Mouse (Mus musculus) erythroid progenitor cell, adult 5-6 weeks (primary cell): ENCODE measurements at regions not wholly inside any gene's neighbourhood (a gene's known extent, or its start where the extent isn't known, plus 50 kb on each side); places are given as distances from the start of the nearest gene placed in this dataset.

Experiments
- ATAC-seq: replicated peaks from 2 replicates; pipeline ENCODE4 v1.8.0; 2016; ENCODE audit warnings: moderate number of reproducible peaks, mild to moderate bottlenecking, moderate TSS enrichment, inconsistent platforms; ENCODE audit not compliant: poor library complexity, low FRiP score, severe bottlenecking

DNA sequence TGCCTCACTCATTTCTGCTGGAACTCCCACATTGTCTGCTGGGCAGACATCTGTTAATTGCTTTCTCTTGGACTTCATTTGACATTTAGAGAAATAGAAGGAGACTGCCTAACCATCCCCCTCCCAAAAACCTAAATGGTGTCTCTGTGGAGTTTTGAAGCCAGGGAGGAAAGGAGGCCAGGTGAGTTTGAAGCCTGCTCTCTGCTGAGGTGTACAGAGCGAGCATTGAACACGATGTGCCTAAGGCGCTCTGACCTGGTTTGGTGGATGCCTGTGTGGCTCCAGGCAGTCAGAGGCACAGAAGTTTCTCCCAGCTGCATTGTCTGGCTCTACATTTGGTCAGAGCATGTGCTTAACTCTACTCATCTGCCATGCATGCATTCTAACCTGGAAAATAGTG lies 302.6 kb upstream of the Camk1g start:
- ATAC-seq, result no peak

DNA sequence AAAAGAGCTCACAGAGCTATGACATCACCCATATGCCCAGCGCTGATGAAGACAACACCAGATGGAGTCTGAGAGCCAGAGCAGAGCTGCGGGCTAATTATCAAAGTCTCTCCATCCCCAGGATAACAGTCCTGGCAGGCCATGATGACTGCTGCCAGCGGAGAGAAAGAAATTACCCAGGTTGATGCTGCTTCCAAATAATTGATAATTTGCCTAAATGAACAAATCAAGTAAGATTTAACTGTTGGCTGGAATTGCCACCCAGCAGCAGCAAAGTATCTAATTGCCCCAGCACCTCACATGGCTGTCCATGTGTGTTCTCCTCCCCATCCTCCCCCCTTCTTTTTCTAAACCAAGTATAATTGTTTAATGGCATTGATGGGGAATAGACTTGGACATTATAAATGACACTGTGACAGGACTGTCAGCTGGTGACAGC lies 301.7 kb upstream of the Camk1g start:
- ATAC-seq, result 0 out of 2 replicates have a peak, but pooled peaks have one; percentile 23

DNA sequence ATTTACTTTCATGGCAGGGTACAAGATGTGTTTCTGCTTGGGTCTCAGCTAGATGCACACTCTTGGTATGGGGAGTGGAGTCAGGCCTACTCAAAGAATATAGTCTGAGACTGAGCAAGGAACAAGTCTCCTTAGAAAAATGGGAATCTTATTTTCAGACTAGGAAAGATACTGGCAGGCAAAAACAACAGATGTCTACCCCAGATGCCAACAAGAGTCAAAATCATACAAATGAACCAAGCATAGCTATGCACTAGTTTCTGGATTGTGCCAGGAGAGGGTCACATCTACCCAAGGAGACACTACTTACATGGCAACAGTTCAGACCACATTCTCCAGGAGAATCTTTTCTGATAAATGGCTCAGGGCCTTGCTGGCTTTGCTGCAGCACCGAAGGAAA lies 300.9 kb upstream of the Camk1g start:
- ATAC-seq, result no peak

DNA sequence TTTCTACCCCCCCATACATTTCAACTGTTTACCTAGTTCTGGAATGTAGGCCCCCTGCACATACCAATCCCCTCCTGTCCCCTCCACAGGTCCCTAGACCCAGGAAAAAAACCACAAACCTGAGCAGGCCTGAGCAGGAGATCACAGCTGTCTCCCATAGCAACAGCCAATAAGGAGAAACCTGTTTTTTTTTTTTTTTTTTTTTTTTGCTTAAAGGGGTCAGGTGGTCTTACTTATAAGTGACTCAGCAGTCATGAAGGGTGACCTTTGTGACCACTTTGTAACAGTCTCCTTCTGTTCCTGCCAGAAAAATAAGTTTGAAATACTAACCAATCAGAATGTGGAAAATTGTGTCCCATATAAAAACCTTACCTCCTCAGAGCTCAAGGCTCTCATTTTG lies 299.9 kb upstream of the Camk1g start:
- no peak for ATAC-seq

DNA sequence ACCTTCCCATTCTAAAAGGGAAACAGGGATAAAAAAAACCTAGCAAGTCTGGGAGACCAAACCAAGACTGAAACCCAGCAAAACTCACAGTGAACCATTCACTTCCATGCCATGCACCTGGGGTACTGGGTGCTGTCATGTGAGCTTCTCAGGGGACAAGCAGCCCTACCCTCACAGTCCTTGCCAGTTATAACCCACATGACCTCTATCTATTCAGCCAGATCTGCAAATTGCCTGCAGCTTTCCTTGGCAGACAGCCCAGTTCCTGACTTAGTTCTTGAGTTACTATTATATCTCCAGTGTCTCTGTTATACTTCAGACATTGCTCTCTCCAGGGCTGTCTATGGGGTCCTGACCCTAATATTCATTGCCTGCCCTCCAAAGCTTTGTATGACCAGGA lies 298.7 kb upstream of the Camk1g start:
- peak; percentile 49 for ATAC-seq

DNA sequence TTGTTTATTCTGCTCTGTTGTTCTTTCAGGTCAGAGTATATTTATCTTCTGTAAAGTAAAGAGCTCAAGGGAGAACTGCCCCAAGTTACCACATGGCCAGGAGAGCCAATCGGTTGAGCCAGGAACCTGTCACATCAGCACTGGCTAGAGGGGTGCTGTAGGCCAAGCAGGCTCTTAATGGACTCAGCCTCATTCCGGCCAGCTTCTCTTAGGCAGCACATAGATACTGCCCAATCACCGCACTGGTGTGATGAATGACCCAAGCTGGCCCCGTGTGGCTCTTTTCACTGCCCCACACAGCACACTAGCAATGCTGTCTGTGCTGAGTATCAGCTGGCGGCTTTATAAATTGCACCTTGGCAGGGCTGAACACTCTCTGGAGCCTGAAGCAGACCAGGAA lies 295.8 kb upstream of the Camk1g start:
- no peak for ATAC-seq

DNA sequence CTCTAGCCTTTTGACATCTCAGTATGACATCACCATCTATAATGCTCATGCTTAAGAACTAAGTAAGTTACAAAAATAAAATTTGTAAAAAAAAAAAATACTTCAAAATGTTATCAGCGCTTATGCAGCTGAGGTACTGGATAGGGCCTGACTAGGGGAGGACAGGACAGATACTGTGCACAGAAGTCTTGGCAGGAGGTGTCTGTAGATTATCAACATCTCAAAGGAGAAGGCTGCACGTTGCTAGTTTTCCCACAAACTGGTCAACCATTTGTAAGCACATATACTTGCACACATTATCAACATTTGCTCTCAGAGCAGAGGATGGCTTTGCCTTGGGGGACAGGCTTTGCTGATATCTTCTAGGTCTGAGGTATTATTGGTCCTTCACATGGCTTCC lies 294.5 kb upstream of the Camk1g start:
- peak; percentile 70 for ATAC-seq

DNA sequence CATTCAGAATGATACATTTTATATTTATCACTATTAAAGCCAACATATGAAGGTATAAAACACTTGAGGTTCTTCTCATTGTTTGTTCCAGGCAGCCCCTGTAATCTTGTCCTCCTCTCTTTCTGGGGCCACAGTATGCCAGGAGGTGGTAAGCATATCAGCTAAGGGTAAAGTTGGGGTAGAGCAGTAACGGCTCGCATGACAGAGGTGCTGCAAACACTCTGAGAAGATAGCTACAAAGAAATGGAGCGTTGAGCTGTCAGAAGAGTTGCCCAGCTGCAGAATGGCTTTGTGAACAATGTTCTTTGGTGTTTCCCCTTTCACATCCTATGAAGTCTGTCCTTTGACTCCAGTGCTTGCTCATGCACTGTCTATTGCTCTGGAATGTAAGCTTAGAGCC lies 293.5 kb upstream of the Camk1g start:
- no peak for ATAC-seq

DNA sequence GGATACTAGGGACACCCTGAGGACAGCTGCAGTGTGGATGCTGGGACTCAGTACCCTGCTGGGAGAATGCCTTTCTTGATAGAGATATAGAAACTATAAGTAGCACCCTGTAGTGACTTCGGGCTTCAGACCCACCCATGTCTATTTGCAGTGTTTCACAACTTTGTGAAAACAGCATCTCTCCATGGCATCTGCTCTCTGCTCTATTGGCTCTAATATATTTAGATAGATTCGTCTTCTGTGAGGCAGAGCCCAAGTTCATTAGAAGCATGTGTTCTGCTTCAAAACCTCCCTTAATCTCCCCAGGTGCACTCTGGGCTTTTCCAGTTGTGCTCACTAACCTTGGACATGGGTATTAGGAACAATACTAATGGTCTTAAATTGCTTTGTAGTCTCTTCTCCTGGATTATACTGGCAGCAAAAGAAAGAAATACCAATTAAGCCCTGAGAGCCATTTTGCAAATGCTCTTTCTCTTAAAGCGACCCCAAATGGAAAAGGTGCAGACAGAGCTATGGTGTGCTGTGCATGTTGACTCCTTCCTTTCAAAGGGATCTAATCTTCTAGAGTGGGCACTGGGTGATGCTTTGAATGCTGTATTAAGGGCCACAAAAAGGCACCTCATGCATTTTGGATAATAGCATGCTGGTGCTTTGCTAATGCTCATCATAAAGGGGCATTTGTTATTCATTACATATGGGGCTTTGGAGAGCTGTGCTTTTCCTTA lies 292.2 kb upstream of the Camk1g start:
- no peak for ATAC-seq

DNA sequence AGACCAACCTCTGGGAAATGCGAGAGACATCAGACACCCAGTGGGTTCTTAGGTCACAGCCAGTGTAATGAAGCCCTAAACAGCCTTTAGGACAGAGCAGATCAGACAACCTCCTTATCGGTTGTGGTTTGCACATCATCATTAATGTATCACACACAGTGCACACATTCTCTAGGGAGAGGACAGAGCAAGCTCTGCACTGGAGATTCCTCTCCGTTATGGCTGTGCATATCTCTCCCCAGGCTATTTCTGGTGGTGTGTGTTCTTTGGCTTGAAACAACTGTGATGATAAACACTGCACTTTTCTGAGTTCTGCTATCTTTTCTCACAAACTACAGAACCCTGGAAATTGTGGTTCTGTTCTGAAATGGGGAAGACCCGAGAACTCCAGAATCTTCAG lies 291.3 kb upstream of the Camk1g start:
- ATAC-seq, result no peak

DNA sequence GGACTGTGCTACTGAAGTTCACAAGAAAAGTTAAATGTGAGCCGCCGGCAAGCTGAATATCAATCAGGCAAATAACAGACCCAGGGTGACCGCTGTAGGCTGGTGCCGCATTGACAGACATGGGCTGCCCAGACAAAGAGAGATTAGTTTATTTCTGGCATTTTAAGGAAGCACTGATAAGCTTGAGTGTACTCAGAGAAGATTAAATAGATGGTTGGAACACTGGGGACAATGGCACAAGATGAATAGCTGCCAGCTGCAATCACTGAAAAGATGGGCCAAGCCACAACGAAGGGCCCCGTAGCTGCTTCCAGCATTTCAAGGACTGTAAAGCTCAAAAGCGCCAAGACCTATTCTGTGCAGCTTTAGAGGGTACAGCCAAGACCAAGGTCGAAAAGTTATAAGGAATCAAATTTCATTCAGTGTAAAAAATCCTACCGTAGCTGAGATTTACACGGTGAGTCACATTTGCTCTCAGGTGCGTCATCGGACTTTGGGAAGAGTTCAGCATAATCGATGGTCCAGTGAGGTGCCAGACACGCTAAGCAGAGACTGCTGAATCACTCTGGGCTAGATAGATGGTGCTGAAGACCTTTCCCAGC lies 285.1 kb upstream of the Camk1g start:
- no peak for ATAC-seq

DNA sequence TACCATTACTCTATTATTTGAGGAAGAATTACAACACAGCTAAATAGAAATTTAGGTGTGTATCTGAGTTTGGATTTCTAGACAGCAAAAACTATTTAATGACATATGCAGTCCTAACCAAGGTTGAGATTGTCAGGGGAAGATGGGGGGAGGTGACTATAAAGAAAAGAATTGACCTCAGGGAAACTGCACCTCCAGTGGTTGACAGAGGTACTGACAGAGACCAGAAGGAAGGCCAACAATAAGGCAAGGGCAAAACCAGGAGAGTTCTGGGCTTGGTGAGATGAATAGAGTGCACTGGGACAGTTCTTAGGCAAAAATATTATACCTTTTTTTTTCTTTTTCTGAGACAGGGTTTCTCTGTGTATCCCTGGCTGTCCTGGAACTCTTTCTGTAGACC lies 280.2 kb upstream of the Camk1g start:
- peak; percentile 73; the same call in 1 of the 2 replicates for ATAC-seq

DNA sequence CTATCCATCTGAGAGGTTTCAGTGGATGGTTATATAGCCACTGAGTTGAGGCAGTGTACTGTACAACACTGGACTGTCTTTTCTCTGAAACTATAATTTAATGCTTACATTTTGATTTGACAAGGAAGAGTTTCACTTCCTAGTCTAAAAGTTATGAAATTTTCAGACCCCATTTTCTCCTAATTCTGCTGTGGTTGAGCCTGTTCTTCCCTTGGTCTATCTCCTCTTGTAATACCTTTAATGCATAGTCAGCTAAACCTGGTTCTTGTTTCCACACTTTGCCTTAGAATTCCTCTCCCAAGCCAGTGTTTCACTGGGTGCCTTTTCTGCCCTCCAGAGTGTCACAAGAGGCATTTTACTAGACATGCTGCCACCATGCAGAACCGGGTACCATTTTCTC lies 279.3 kb upstream of the Camk1g start:
- no peak for ATAC-seq

DNA sequence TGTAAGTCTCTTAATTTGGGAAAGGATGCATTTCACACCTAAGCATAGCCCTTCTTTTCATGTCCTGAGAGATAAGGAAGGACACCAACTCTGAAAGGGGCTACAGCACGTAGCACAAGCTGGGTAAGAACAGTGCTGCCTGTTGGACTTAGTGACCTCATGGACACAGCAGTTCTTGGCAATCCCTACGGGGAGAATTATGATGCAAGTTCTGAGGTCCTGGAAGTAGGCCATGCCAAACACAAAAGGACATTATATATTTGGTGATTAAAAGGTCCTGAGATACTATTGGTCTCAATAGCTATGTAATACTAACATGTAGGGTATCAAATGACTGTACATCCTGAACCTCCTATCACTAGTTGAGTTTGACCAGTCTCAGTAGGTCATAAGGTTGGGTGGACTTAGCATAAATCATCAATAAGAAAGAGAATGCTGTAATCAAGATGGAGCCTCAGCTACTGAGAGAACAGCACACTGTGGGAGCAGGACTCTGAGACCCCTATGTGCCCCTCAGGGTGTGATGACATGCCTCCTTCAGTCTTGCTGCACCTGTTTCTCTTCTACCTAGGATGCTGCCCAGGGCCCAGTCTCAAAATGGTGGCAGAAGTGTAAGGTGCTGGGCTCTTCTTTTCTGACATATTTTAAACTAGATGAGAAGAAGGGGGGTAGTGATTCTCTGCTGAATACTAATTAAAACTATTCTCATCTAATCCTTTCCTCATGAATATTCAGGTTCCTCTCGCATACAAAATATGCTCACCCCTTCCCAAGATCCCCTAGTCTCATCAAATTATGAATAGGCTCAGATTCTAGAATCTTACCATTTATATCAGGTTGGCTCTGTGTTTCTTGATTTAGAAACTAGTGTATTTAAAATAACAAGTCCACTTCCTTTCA lies 277.5 kb upstream of the Camk1g start:
- ATAC-seq, result no peak

DNA sequence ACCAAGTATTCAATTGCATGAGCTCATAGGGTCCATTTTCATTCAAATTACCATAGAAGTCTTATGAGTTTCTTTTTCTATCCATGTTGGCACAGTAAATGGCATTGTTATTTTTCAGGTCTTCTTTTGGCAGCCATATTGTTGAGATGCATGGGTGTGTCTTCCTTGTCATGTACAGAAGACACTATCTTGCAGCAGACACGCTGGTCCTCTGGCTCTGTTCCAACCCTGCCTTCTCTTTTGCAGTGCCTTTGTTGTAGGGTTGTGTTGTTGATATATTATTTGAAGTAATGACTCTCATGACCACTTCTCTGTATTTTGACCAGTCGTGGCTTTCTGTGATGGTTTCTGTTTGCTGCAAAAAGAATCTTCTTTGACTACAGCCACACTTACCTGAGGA lies 274.4 kb upstream of the Camk1g start:
- ATAC-seq, result peak; percentile 87

DNA sequence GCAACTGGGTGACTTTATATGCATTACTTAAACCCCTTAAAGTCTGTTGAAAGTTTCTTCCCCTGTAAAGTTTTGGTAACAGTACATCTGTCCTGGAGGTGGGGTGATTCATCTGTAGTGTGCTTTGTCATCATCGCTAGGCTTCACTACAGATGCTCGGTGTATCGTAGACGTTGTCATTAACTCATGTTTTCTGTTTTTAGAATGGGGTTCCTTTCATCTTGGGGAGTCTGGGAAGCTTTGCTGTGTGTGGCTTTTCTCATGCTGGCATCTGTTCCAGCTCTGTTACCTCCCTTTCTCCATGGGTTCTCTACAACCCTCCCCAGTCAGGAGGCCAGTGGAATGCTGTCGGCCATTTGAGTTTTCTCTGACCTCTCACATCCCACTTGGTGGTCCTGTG lies 266.4 kb upstream of the Camk1g start:
- no peak for ATAC-seq

DNA sequence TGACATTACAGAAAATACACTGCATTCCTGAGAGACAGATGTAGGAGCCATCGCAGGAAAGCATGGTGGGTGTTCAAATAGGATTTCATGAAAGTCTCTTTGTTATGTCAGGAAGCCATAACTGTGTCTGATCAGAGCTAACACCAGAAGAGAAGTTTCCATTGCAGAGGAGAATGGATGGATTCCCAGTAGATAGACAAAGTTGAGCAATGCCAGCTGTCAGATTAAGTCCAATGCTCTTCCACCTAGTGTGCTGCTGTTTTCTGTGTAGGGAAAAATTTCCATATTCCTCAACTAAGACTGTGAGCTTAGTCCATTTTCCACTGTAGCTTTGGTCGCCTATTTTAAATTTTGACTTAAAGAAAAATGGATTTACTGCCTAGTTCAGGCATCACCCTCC lies 262.0 kb upstream of the Camk1g start:
- ATAC-seq, result no peak

DNA sequence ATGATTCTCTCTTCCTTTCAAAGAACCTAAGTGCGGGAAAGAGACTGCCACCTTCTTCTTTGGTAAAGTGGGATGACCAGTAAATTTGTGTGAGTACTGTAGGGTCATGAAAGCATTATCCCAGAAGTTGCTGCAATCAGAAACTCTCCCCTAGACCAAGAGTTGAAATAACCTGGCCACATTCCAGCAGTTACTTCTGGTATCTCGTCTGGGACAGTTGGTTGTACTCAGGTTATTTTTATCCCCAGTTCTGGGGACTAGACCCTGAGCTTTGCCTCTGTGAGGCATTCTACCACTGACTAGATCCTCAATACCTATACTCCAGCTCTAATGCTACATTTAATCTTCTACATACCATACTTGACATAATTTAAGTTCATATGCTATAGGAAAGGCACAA lies 259.8 kb upstream of the Camk1g start:
- no peak for ATAC-seq

DNA sequence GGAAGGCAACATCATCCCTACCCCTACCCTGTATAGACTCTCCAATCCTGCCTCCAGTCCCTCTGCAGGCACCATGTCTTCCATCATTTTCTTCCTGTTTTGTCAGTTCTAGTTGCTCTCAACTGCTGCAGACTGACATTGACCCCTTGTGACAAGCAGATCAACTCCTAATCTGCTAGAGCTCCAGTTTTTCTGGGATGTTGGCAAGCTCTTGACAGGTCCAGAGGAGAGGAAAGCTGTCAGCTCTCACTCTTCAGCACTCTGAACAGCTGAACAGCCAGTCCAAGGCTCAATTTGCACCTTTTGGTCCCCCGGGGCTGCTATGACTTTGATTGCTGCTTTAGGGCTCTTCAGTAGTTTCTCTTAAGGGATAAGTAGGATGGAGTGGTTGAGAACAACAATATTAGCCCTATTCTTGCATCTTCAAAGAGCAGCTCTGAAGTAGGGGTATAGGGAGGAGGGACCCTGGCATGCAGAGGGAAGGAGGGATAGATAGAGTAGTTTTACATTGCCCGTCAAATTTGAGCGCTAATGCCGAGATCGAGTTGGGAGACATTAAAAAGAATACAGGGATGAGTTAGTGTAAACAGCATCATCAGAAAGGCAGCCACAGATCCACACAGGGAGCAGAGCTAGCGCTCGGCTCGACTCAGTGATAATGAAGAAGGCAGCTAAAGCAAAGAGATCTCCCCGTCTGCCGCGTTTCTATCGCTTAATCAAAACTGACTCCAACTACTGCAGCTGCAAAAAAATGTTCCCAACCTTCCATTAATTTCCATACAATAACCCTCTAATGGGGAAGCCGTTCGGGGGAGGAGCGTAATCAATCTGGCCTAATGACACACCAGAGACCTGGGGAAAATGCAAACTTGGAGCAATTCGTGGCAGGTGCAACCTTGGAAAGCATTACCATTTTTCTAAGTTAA lies 257.1 kb upstream of the Camk1g start:
- no peak for ATAC-seq
